Mouse (Mus musculus) MEL (cell line): ENCODE results near the gene Ccnh. TPM values are rescaled to one million over a fixed set of nuclear protein-coding genes. Genes with fewer than 3 reads are reported as not detected.

Experiments used
- DNase-seq: peaks from one replicate; pipeline ENCODE4 v3.0.0; 2011; ENCODE audit warnings: low read depth, low spot score
- H3K27ac ChIP-seq: 2 replicates; pipeline ENCODE4 v1.5.1; 2012; ENCODE audit warnings: low read depth, mild to moderate bottlenecking, control low read depth, low read length, moderate library complexity; ENCODE audit not compliant: control insufficient read depth
- H3K27me3 ChIP-seq, 2 experiments: fragments of 150-350 bp in 1 of 2; sonication (generic) in 1 of 2; 2 replicates each; pipeline ENCODE4 v1.6.1; 2012; ENCODE audit warnings: low read length in 2 of 2, mild to moderate bottlenecking in 2 of 2, improper control_type of control experiment in 1 of 2, moderate library complexity in 1 of 2; ENCODE audit not compliant: insufficient read depth in 2 of 2, control insufficient read depth in 1 of 2
- H3K36me3 ChIP-seq, 2 experiments: 2 replicates each; pipeline ENCODE4 v1.6.1; 2012 to 2014; ENCODE audit warnings: low read length in 2 of 2, improper control_type of control experiment in 1 of 2, inconsistent platforms in 1 of 2, mild to moderate bottlenecking in 1 of 2; ENCODE audit not compliant: insufficient read depth in 2 of 2, control insufficient read depth in 1 of 2
- H3K4me1 ChIP-seq, 2 experiments: fragments of 150-350 bp in 1 of 2; sonication (generic) in 1 of 2; 2 replicates each; pipeline ENCODE4 v1.6.1; 2012; ENCODE audit warnings: low read length in 2 of 2, improper control_type of control experiment in 1 of 2, mild to moderate bottlenecking in 1 of 2; ENCODE audit not compliant: insufficient read depth in 2 of 2, control insufficient read depth in 1 of 2
- H3K4me3 ChIP-seq, 2 experiments: fragments of 150-350 bp in 1 of 2; sonication (generic) in 1 of 2; 2 replicates each; pipeline ENCODE4 v1.5.1; 2012; ENCODE audit warnings: low read depth in 2 of 2, low read length in 2 of 2, mild to moderate bottlenecking in 2 of 2, moderate library complexity in 2 of 2, control low read depth in 1 of 2, improper control_type of control experiment in 1 of 2; ENCODE audit not compliant: control insufficient read depth in 1 of 2, insufficient read depth in 1 of 2
- H3K79me2 ChIP-seq: 2 replicates; pipeline ENCODE4 v1.6.1; 2012; ENCODE audit warnings: mild to moderate bottlenecking, low read length, moderate library complexity; ENCODE audit not compliant: control insufficient read depth, poor library complexity, insufficient read depth
- H3K9ac ChIP-seq: 2 replicates; pipeline ENCODE4 v1.6.1; 2012; ENCODE audit warnings: low read depth, mild to moderate bottlenecking, control low read depth, low read length, moderate library complexity; ENCODE audit not compliant: control insufficient read depth, poor library complexity, severe bottlenecking
- H3K9me3 ChIP-seq: fragments of 150-350 bp; sonication (generic); replicated peaks from 2 replicates; pipeline ENCODE4 v1.6.1; 2012; ENCODE audit warnings: mild to moderate bottlenecking, low read length, improper control_type of control experiment, moderate library complexity; ENCODE audit not compliant: insufficient read depth
- CHD1 ChIP-seq: IDR thresholded peaks from 2 replicates; pipeline ENCODE4 v1.6.1; 2012; ENCODE audit warnings: low read depth, mild to moderate bottlenecking, inconsistent platforms, low read length, improper control_type of control experiment
- CHD2 ChIP-seq: IDR thresholded peaks from 2 replicates; pipeline ENCODE4 v1.6.1; 2011; ENCODE audit warnings: low read length, improper control_type of control experiment
- CTCF ChIP-seq, 3 experiments: IDR thresholded peaks in 2 of 3; conservative IDR thresholded peaks in 1 of 3; 2 replicates each; pipeline ENCODE4 v1.5.1; 2011 to 2012; ENCODE audit warnings: low read length in 3 of 3, low read depth in 2 of 3, mild to moderate bottlenecking in 2 of 3, improper control_type of control experiment in 1 of 3, inconsistent platforms in 1 of 3, mixed read lengths in 1 of 3, moderate library complexity in 1 of 3; ENCODE audit not compliant: control insufficient read depth in 1 of 3, insufficient read depth in 1 of 3, poor library complexity in 1 of 3, severe bottlenecking in 1 of 3
- ETS1 ChIP-seq: IDR thresholded peaks from 2 replicates; pipeline ENCODE4 v1.6.1; 2012; ENCODE audit warnings: low read depth, mild to moderate bottlenecking, inconsistent platforms, low read length, improper control_type of control experiment, moderate library complexity
- HCFC1 ChIP-seq: IDR thresholded peaks from 2 replicates; pipeline ENCODE4 v1.6.1; 2012; ENCODE audit warnings: low read depth, mild to moderate bottlenecking, inconsistent platforms, low read length, improper control_type of control experiment, moderate library complexity
- JUND ChIP-seq: IDR thresholded peaks from 2 replicates; pipeline ENCODE4 v1.6.1; 2011; ENCODE audit warnings: low read depth, mild to moderate bottlenecking, improper control_type of control experiment, low read length
- MAX ChIP-seq: IDR thresholded peaks from 2 replicates; pipeline ENCODE4 v1.6.1; 2011; ENCODE audit warnings: low read length, improper control_type of control experiment
- MAZ ChIP-seq: IDR thresholded peaks from 2 replicates; pipeline ENCODE4 v1.6.1; 2012; ENCODE audit warnings: low read depth, mild to moderate bottlenecking, inconsistent platforms, low read length, improper control_type of control experiment
- MEF2A ChIP-seq: IDR thresholded peaks from 2 replicates; pipeline ENCODE4 v1.6.1; 2014; ENCODE audit warnings: low read depth, mild to moderate bottlenecking, inconsistent platforms, low read length, improper control_type of control experiment; ENCODE audit not compliant: poor library complexity, insufficient replicate concordance, severe bottlenecking; ENCODE audit errors: extremely low read depth
- MYC ChIP-seq: IDR thresholded peaks from 2 replicates; pipeline ENCODE4 v1.6.1; 2011; ENCODE audit warnings: low read depth, mild to moderate bottlenecking, low read length, improper control_type of control experiment, moderate library complexity
- NELFE ChIP-seq: IDR thresholded peaks from 2 replicates; pipeline ENCODE4 v1.6.1; 2011; ENCODE audit warnings: low read depth, low read length, improper control_type of control experiment
- NRF1 ChIP-seq: IDR thresholded peaks from 2 replicates; pipeline ENCODE4 v1.6.1; 2014; ENCODE audit warnings: low read depth, mild to moderate bottlenecking, inconsistent platforms, low read length, improper control_type of control experiment, moderate library complexity; ENCODE audit not compliant: poor library complexity, insufficient read depth, severe bottlenecking
- POLR2AphosphoS2 ChIP-seq: IDR thresholded peaks from 2 replicates; pipeline ENCODE4 v1.6.1; 2011; ENCODE audit warnings: low read length, improper control_type of control experiment
- POLR2AphosphoS5 ChIP-seq: IDR thresholded peaks from 2 replicates; pipeline ENCODE4 v1.6.1; 2012; ENCODE audit warnings: low read depth, borderline replicate concordance, mild to moderate bottlenecking, inconsistent platforms, low read length, moderate library complexity, mixed read lengths
- RCOR1 ChIP-seq: IDR thresholded peaks from 2 replicates; pipeline ENCODE4 v1.6.1; 2012; ENCODE audit warnings: low read depth, mild to moderate bottlenecking, inconsistent platforms, low read length, improper control_type of control experiment
- SIN3A ChIP-seq: IDR thresholded peaks from 2 replicates; pipeline ENCODE4 v1.6.1; 2012; ENCODE audit warnings: low read length, improper control_type of control experiment, inconsistent platforms
- SMC3 ChIP-seq: IDR thresholded peaks from 2 replicates; pipeline ENCODE4 v1.6.1; 2011; ENCODE audit warnings: low read depth, low read length, improper control_type of control experiment
- TBP ChIP-seq: IDR thresholded peaks from 2 replicates; pipeline ENCODE4 v1.8.0; 2011; ENCODE audit warnings: low read depth, low read length, improper control_type of control experiment
- TCF12 ChIP-seq: IDR thresholded peaks from 2 replicates; pipeline ENCODE4 v1.6.1; 2014; ENCODE audit warnings: low read depth, mild to moderate bottlenecking, inconsistent platforms, low read length, improper control_type of control experiment, moderate library complexity
- USF2 ChIP-seq, 2 experiments: IDR thresholded peaks; 2 replicates each; pipeline ENCODE4 v1.6.1; 2011 to 2012; ENCODE audit warnings: improper control_type of control experiment in 2 of 2, low read length in 2 of 2, borderline replicate concordance in 1 of 2, inconsistent platforms in 1 of 2, low read depth in 1 of 2, mild to moderate bottlenecking in 1 of 2; ENCODE audit not compliant: insufficient read depth in 1 of 2
- ZMIZ1 ChIP-seq: IDR thresholded peaks from 2 replicates; pipeline ENCODE4 v1.6.1; 2012; ENCODE audit warnings: low read depth, mild to moderate bottlenecking, inconsistent platforms, low read length, improper control_type of control experiment, moderate library complexity
- ZNF384 ChIP-seq: IDR thresholded peaks from 2 replicates; pipeline ENCODE4 v1.6.1; 2012; ENCODE audit warnings: low read depth, mild to moderate bottlenecking, inconsistent platforms, low read length, improper control_type of control experiment
- polyA plus RNA-seq, 2 experiments: library from polyadenylated mRNA; stranded (reverse) in 1 of 2; unstranded in 1 of 2; fragments of >175 nt in 1 of 2; fragments of >200 nt in 1 of 2; gene quantifications; 2 replicates each; pipeline versions ENCODE4 v1.2.1 to v1.2.4; 2012; ENCODE audit warnings: low replicate concordance in 2 of 2, low read depth in 1 of 2; ENCODE audit not compliant: insufficient read length in 2 of 2, insufficient read depth in 1 of 2, missing spikeins in 1 of 2
- total RNA-seq: library from RNA; depleted of rRNA; stranded (reverse); fragments of 300-350 nt; gene quantifications from 2 replicates; pipeline ENCODE4 v1.2.3, GENCODE M21; 2012

The Ccnh gene
- total and polyA plus RNA-seq, 3 experiments, result 77.3 to 101 TPM; not detected in 1

GRCm38 (mm10) chr13:85208656-85209055 is 19.4 kb downstream of the Ccnh start:
- Histone ChIP-seq H3K4me3 (no peak overlapping the region), H3K27ac (no peak overlapping the region), H3K36me3 (peaks cover 0 to 31% of the 10 kb centered on the region in 2 experiments; a peak in 2 of 4 replicates), H3K4me1 (no peaks in the 10 kb centered on the region), H3K79me2 (no peaks in the 10 kb centered on the region), H3K27me3 (no peaks in the 10 kb centered on the region), H3K9ac (no peak overlapping the region), H3K9me3 (no peaks in the 10 kb centered on the region)
- no peak for TF ChIP-seq MEF2A
- TF ChIP-seq ZMIZ1, result no peak
- TF ChIP-seq CHD2, result no peak
- no peak for TF ChIP-seq MAX
- TF ChIP-seq CTCF (IDR thresholded peaks at IDR 0.05 in 2 of 3, conservative IDR thresholded peaks at IDR 0.05 in 1 of 3; ENCODE audit: control insufficient read depth in 1 of 3, insufficient read depth in 1 of 3, low read depth in 2 of 3, low read length in 3 of 3, poor library complexity in 1 of 3, severe bottlenecking in 1 of 3), result no peak
- TF ChIP-seq TBP, result no peak
- no peak for TF ChIP-seq USF2 (IDR thresholded peaks at IDR 0.05; ENCODE audit: borderline replicate concordance in 1 of 2, insufficient read depth in 1 of 2, low read depth in 1 of 2, low read length in 2 of 2)
- TF ChIP-seq JUND, result no peak
- no peak for DNase-seq

GRCm38 (mm10) chr13:85210353-85210752 is 21.1 kb downstream of the Ccnh start:
- no peak overlapping the region for H3K27ac ChIP-seq
- no peak for DNase-seq
- TF ChIP-seq SIN3A, result no peak
- no peak for TF ChIP-seq POLR2AphosphoS5
- TF ChIP-seq SMC3, result no peak
- TF ChIP-seq TCF12, result no peak
- no peak for TF ChIP-seq MYC
- TF ChIP-seq MAZ, result no peak
- no peak for TF ChIP-seq RCOR1
- no peak for TF ChIP-seq NELFE
- TF ChIP-seq MAX, result no peak
- no peak for TF ChIP-seq POLR2AphosphoS2
- TF ChIP-seq ZNF384, result no peak
- TF ChIP-seq ETS1, result no peak
- no peak for TF ChIP-seq HCFC1
- no peak for TF ChIP-seq CHD1
- TF ChIP-seq ZMIZ1, result no peak
- TF ChIP-seq NRF1, result no peak
- TF ChIP-seq, all 39 proteins: peak for 0
- no peak overlapping the region for H3K4me3 ChIP-seq
- no peak overlapping the region for H3K9ac ChIP-seq
- H3K27me3 ChIP-seq, result no peaks in the 10 kb centered on the region
- no peaks in the 10 kb centered on the region for H3K9me3 ChIP-seq
- peaks cover 0 to 39% of the 10 kb centered on the region in 2 experiments; a peak in 2 of 4 replicates for H3K36me3 ChIP-seq
- H3K4me1 ChIP-seq, result no peaks in the 10 kb centered on the region
- H3K79me2 ChIP-seq, result no peaks in the 10 kb centered on the region
